Mouse (Mus musculus) layer of hippocampus, adult 9-10 months (tissue): ENCODE measurements around the gene Dram1.
A peak's percentile ranks its signal among the peaks of the same experiment; 100 is the strongest.

Experiments used
- DNase-seq: peaks from one replicate; pipeline ENCODE4 v3.0.0; 2022; ENCODE audit warnings: low spot score

The Dram1 gene

DNA sequence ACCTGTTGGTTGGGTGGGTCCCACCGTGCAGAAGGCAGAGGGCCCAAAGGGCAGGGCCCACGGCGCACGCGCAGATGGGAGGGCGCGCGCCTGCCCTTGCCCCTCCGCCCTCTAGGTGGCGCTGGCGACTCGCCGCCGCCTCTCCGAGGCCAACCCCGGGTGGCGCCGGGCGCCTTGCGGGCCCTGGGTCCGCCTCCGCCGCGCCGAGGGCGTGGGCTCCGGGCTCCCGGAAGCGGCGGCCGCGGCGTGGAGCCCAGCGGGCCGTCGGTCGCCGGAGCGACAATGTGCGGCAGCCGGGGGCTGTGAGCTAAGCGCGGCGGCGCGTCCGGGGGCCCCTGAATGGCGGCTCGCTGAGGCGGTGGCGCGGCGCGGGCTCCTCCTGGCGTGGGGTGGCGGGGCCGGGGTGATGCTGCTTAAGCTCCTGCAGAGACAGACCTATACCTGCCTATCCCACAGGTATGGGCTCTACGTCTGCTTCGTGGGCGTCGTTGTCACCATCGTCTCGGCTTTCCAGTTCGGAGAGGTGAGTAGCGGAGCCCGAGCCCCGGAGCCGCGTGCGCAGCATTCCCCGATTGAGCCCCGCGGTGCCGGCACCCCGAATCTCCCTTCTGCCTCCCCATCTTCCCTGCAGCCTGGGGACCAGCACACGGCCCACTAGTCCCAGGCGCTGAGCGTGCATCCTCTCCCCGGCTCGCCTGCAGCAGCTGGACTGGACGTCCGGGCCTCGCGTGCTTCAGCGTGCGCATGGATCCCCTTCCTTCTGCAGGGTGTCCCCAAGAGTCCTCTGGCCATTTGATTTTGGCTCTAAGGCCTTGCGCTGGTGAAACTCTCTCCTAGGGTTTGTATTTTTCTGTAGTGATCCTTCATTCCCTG lies at the start of gene Dram1, which contains the start of gene Gnptab:
Dram1 (minus strand) TSS at position 68 of the 873 bp plus-strand sequence.
Gnptab (plus strand) TSS at position 120 of the 873 bp plus-strand sequence.
- DNase-seq = peak; percentile 44

GRCm38 (mm10) chr10:88427998-88428397 lies 49.1 kb upstream of the Dram1 start:
- DNase-seq = no peak

- DNase-seq = no peak
These were observed 48.0 kb upstream of the Dram1 start for GRCm38 (mm10) chr10:88426896-88427295.

GRCm38 (mm10) chr10:88426158-88426816 lies 47.4 kb upstream of the Dram1 start:
- peak; percentile 41 for DNase-seq

- no peak for DNase-seq
These were observed 42.0 kb upstream of the Dram1 start for GRCm38 (mm10) chr10:88420655-88421435.

DNA sequence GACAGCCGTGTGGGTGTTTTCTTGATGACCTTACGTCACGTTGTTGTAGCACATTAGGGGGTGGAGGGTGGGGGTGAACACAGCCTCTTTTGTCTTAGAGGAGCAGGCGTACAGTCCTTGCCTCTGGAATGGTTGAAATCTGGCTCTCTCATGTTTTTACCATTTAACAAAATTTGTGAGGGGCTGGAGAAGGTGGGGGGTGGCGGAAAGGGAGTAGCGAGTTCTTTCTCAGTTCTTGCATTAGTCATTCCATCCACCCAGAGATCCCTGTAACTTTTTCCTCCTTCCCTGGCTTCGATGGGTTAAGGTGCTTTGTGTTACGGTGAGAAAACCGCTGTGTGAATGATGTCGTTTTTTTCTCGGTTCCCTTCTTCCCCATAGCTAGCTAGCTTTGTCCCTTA lies 41.3 kb upstream of the Dram1 start:
- DNase-seq = no peak

DNA sequence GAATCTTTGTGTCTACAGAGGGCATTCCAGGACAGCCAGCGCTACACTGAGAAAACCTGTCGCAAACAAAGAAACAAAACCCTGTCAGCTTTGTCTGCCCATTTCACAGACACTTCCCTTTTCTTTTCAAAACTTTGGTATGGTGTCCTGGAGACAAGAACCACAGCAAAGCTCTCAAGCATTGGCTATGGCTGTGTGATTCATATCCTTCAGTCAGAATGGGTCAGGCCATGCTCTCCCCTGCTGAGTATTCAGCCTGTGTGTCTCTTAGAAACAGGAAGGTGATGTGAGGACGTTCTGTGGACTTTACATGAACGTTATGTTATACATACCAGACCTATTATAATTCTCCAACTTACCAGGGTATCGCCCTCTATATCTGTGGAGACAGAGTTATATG lies 38.8 kb upstream of the Dram1 start:
- no peak for DNase-seq

DNA sequence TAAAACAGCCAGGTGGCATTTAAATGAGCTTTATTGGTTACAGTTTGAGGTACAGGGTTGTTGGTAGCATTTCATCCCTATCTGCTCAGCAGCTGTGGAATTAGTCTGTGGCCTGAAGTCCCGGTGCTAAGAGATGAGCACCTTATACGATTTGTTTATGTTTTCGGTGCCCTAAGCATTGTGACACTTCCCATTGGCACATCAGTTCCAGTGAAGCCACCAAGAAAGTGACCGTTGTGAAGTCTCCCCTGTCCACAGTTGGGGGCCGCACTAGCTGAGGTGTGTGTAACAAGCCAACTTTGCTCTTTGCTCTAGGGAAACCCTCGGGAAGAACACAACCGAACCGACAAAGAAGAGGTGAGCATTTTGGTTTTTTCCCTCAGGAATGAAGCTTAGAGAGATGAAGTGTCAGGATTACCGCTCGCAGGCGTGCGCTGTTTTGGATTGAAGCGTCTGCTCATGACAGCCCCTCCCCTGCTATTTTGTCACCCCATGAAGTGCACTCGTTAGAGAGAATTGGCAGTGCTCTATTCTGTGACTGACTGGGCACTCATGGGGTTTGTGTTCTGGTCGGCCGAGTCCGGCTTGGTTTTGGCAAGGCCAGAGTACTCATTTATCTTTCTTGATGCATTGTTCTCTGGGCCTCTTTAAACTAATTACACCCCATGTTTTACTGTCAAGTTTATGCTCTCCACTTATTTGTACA lies 33.6 kb upstream of the Dram1 start:
- DNase-seq = no peak

- no peak for DNase-seq
These were observed 30.9 kb upstream of the Dram1 start for GRCm38 (mm10) chr10:88409751-88410150.

DNA sequence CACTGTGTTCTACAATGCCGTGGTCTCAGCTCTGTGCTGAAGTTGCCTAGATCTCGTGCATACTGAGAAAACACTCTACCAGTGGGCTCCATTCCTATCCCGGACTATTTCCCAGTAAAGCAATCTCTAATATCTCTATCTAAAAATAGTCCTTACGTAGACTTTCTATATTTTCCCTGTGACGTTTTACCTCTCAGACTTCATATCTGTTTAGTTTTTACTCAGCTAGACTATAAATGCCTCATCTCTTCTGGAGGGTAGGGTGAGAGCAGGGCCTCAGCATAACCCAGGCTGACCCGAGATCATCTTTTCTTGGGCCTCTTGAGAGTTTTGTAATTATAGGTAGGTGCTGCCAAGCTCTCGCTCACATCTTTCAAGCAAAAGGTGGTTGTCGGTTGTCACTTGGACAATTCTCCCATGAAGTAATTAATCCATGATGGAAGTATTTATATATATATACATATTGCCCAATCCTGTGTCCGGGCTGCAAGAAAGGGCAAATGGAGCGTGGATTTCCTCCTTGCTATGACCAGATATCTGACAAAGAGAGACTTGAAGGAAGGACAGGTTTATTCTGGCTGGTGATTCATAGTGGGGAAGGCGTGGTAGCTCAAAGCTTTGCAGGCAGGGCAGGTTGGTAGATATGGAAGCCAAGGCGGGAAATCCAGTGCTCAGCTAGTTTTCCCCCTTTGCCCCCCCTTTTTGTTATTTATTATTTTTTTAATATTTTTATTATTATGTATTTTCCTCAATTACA lies 29.2 kb upstream of the Dram1 start:
- no peak for DNase-seq

GRCm38 (mm10) chr10:88405812-88406211 lies 26.9 kb upstream of the Dram1 start:
- no peak for DNase-seq

- no peak for DNase-seq
These were observed 25.3 kb upstream of the Dram1 start for GRCm38 (mm10) chr10:88404220-88404619.

DNA sequence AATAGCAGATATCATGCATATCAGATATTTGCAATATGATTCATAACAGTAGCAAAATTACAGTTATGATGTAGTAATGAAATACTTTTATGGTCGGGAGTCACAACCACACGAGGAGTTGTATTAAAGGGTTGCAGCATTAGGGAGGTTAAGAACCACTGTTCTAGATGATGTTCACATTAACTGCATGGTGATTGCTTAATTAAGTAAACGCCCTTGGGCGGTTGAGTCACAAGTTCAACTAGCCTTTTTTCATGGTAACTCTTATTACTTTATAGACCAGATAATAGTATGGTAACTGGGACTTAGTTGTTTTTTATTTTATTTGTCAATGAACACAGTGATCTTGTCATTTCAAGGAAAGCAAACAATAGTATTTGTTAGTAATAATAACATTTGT lies 24.1 kb upstream of the Dram1 start:
- no peak for DNase-seq

- no peak for DNase-seq
These were observed 20.4 kb upstream of the Dram1 start for GRCm38 (mm10) chr10:88399271-88399670.

- DNase-seq = no peak
These were observed 19.9 kb upstream of the Dram1 start for GRCm38 (mm10) chr10:88398668-88399243.

GRCm38 (mm10) chr10:88392181-88392847 lies 13.4 kb upstream of the Dram1 start:
- peak; percentile 48 for DNase-seq

DNA sequence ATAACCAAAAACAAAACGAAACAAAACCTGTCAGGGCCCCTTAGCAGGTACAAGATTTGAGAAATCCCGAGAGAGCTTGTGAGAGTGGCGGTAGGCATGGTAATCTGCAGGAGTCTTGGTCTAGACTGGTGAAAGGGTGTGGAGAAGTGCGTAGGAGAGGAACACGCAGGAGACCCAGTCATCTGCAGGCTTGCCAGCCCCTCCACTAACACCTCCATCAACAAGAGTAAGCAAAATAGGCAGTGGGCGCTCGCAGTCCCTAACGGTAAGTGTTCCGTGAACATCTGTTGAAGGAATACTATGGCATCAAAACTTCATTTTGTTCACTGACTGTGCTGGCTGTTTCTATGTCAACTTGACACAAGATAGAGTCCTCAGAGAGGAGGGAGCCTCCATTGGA lies 12.6 kb upstream of the Dram1 start:
- DNase-seq = no peak

- DNase-seq = no peak
These were observed 11.4 kb upstream of the Dram1 start for GRCm38 (mm10) chr10:88390096-88390790.

DNA sequence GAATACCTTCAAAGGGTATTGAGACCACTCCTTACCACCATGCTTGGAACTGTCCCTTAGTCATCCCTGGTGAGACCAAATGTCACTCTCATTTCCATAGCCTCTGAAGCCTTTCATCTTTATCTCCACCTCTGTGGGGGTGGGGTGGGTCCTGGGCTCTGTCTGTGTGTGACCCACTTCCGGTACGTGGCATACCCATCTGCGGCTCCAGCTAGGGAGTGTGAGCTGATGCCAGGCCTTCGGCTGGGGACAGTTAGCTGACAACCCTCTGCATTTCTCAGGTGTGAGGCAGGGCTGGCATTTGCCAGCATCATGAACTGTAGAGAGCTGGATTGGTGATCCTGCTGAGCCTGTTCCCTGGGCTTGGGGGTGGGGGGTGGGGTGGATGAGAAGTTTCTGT lies 10.7 kb upstream of the Dram1 start:
- DNase-seq = no peak

DNA sequence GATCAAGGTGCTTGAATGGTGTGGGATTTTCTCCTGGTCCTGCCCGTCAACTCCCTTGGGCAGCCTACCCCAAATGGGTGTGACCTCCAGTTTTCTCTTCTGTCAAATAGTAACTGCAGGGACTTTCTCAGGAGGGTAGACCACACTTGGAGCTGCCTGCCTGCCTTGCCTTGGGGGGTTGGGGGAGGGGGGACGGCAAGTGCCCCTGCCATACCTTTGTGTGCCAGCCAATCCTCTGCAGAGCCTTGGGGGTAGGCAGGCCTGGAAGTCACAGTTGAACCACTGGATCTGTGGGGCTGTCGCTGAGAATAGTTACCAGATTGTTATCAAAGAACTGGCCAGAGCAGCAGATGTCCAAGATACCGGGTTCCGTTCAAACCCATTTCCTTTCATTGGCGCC lies 7.4 kb upstream of the Dram1 start:
- DNase-seq = no peak
